Mouse (Mus musculus) megakaryocyte, embryonic 14.5 days (primary cell): ENCODE measurements at regions not wholly inside any gene's neighbourhood (a gene's known extent, or its start where the extent isn't known, plus 50 kb on each side); places are given as distances from the start of the nearest gene placed in this dataset.

ENCODE experiments used
- H3K27me3 ChIP-seq: replicated peaks from 2 replicates; pipeline ENCODE3; 2012; ENCODE audit warnings: inconsistent platforms
- H3K36me3 ChIP-seq: replicated peaks from 2 replicates; pipeline ENCODE3; 2012; ENCODE audit warnings: low read length, inconsistent platforms, mixed read lengths
- H3K4me1 ChIP-seq: 2 replicates; pipeline ENCODE4 v1.6.1; 2012; ENCODE audit warnings: inconsistent platforms
- H3K4me3 ChIP-seq: replicated peaks from 2 replicates; pipeline ENCODE3; 2012; ENCODE audit warnings: moderate library complexity, mild to moderate bottlenecking, inconsistent platforms
- H3K9me3 ChIP-seq: 2 replicates; pipeline ENCODE4 v1.6.1; 2012; ENCODE audit warnings: inconsistent platforms
- FLI1 ChIP-seq: IDR thresholded peaks from 2 replicates; pipeline ENCODE4 v1.6.1; 2012; ENCODE audit warnings: low read length, inconsistent platforms, mixed read lengths
- GATA1 ChIP-seq: IDR thresholded peaks from 3 replicates; pipeline ENCODE4 v1.6.1; 2012; ENCODE audit warnings: mixed read lengths, low read length, inconsistent platforms, borderline replicate concordance

- TF ChIP-seq GATA1 (no peak), FLI1 (no peak)
Measured at GRCm38 (mm10) chr17:10054375-10054774, 265.3 kb downstream of the Qk start.

GRCm38 (mm10) chr17:10044336-10044735 is 275.3 kb downstream of the Qk start:
- Histone ChIP-seq H3K36me3 (no peaks in the 10 kb centered on the region), H3K4me3 (no peak overlapping the region), H3K4me1 (peaks cover 54% of the 10 kb centered on the region), H3K9me3 (peaks cover 20% of the 10 kb centered on the region), H3K27me3 (no peaks in the 10 kb centered on the region)
- TF ChIP-seq GATA1 (no peak), FLI1 (no peak)

More at GRCm38 (mm10) chr17:10054375-10054774, 265.3 kb downstream of the Qk start:
- no peaks in the 10 kb centered on the region for H3K36me3 ChIP-seq
- no peak overlapping the region for H3K4me3 ChIP-seq
- peaks cover 44% of the 10 kb centered on the region for H3K9me3 ChIP-seq
- H3K4me1 ChIP-seq = peaks cover 12% of the 10 kb centered on the region; the same call in 1 of the 2 replicates
- peaks cover 2% of the 10 kb centered on the region for H3K27me3 ChIP-seq

- no peak overlapping the region for H3K4me3 ChIP-seq
- peaks cover 71% of the 10 kb centered on the region for H3K4me1 ChIP-seq
- TF ChIP-seq GATA1 (no peak), FLI1 (no peak)
- H3K27me3 ChIP-seq = no peaks in the 10 kb centered on the region
- no peaks in the 10 kb centered on the region for H3K36me3 ChIP-seq
- H3K9me3 ChIP-seq = peaks cover 7% of the 10 kb centered on the region
Measured at GRCm38 (mm10) chr17:10042042-10042652, 277.5 kb downstream of the Qk start.

- peaks cover 71% of the 10 kb centered on the region for H3K4me1 ChIP-seq
- no peak for TF ChIP-seq FLI1
- H3K27me3 ChIP-seq = no peaks in the 10 kb centered on the region
- H3K36me3 ChIP-seq = no peaks in the 10 kb centered on the region
- H3K9me3 ChIP-seq = peaks cover 4% of the 10 kb centered on the region; the same call in 1 of the 2 replicates
- peak overlapping the region; percentile 36 for H3K4me3 ChIP-seq
Measured at GRCm38 (mm10) chr17:10040951-10041359, 278.7 kb downstream of the Qk start.

- H3K4me3 ChIP-seq = peak overlapping the region; percentile 70
- H3K9me3 ChIP-seq = peaks cover 4% of the 10 kb centered on the region; the same call in 1 of the 2 replicates
- TF ChIP-seq GATA1 (no peak), FLI1 (no peak)
- no peaks in the 10 kb centered on the region for H3K27me3 ChIP-seq
- no peaks in the 10 kb centered on the region for H3K36me3 ChIP-seq
- peaks cover 68% of the 10 kb centered on the region for H3K4me1 ChIP-seq
Measured at GRCm38 (mm10) chr17:10040375-10040774, 279.3 kb downstream of the Qk start.

GRCm38 (mm10) chr17:10037799-10038445 is 281.7 kb downstream of the Qk start:
- no peaks in the 10 kb centered on the region for H3K36me3 ChIP-seq
- H3K9me3 ChIP-seq = peaks cover 12% of the 10 kb centered on the region
- TF ChIP-seq FLI1 = no peak
- TF ChIP-seq GATA1 = no peak
- H3K4me3 ChIP-seq = no peak overlapping the region
- peaks cover 51% of the 10 kb centered on the region for H3K4me1 ChIP-seq
- H3K27me3 ChIP-seq = no peaks in the 10 kb centered on the region

- Histone ChIP-seq H3K4me3 (no peak overlapping the region), H3K36me3 (no peaks in the 10 kb centered on the region), H3K9me3 (peaks cover 23% of the 10 kb centered on the region), H3K4me1 (peaks cover 24% of the 10 kb centered on the region), H3K27me3 (no peaks in the 10 kb centered on the region)
- TF ChIP-seq FLI1 = no peak
Measured at GRCm38 (mm10) chr17:10033510-10033909, 286.1 kb downstream of the Qk start.

GRCm38 (mm10) chr17:10031033-10031432 is 288.6 kb downstream of the Qk start:
- no peak for TF ChIP-seq FLI1
- no peak for TF ChIP-seq GATA1
- H3K27me3 ChIP-seq = no peaks in the 10 kb centered on the region

GRCm38 (mm10) chr17:10026770-10027169 is 292.9 kb downstream of the Qk start:
- Histone ChIP-seq H3K4me3 (no peak overlapping the region), H3K36me3 (no peaks in the 10 kb centered on the region), H3K27me3 (no peaks in the 10 kb centered on the region), H3K9me3 (peaks cover 11% of the 10 kb centered on the region), H3K4me1 (peaks cover 13% of the 10 kb centered on the region)
- TF ChIP-seq FLI1 = no peak
- TF ChIP-seq GATA1 = no peak

More at GRCm38 (mm10) chr17:10031033-10031432, 288.6 kb downstream of the Qk start:
- H3K9me3 ChIP-seq = peaks cover 23% of the 10 kb centered on the region
- no peak overlapping the region for H3K4me3 ChIP-seq
- H3K4me1 ChIP-seq = peaks cover 20% of the 10 kb centered on the region
- H3K36me3 ChIP-seq = no peaks in the 10 kb centered on the region

- Histone ChIP-seq H3K9me3 (peaks cover 2% of the 10 kb centered on the region; the same call in 1 of the 2 replicates), H3K4me1 (0 out of 2 replicates have a peak, but pooled peaks cover 5% of the 10 kb centered on the region), H3K36me3 (no peaks in the 10 kb centered on the region), H3K4me3 (no peak overlapping the region), H3K27me3 (no peaks in the 10 kb centered on the region)
- TF ChIP-seq GATA1 (no peak), FLI1 (no peak)
Measured at GRCm38 (mm10) chr17:10025212-10025611, 294.4 kb downstream of the Qk start.

GRCm38 (mm10) chr17:10024323-10024722 is 295.3 kb downstream of the Qk start:
- Histone ChIP-seq H3K4me1 (0 out of 2 replicates have a peak, but pooled peaks cover 5% of the 10 kb centered on the region), H3K27me3 (no peaks in the 10 kb centered on the region), H3K4me3 (no peak overlapping the region), H3K36me3 (no peaks in the 10 kb centered on the region), H3K9me3 (no peaks in the 10 kb centered on the region)
- TF ChIP-seq FLI1 (no peak), GATA1 (no peak)
